Mouse (Mus musculus) intestine, embryonic 16.5 days (tissue): ENCODE data around the gene Gm2000. TPM values are rescaled to one million over a fixed set of nuclear protein-coding genes. Genes with fewer than 3 reads are reported as not detected.
"Not testable (repeated sequence)": the region's sequence is repeated elsewhere in the genome, so short reads cannot be mapped to it uniquely, and the experiment has no call there.

Experiments
- ATAC-seq: fragments of 200-750 bp; cut with Nextera tagmentation; 2 replicates; pipeline ENCODE4 v1.8.0; 2017; ENCODE audit warnings: moderate TSS enrichment, moderate library complexity
- H3K27ac ChIP-seq: fragments of 300-500 bp; sonication (generic); 2 replicates; pipeline ENCODE4 v1.5.1; 2014; ENCODE audit warnings: mild to moderate bottlenecking, low read length
- H3K27me3 ChIP-seq: fragments of 300-500 bp; sonication (generic); replicated peaks from 2 replicates; pipeline ENCODE4 v1.6.1; 2014; ENCODE audit warnings: low read length, control low read depth, mixed read lengths; ENCODE audit not compliant: control insufficient read depth, insufficient read depth
- H3K36me3 ChIP-seq: fragments of 300-500 bp; sonication (generic); 2 replicates; pipeline ENCODE4 v1.6.1; 2014; ENCODE audit warnings: low read length, control low read depth; ENCODE audit not compliant: control insufficient read depth, insufficient read depth
- H3K4me1 ChIP-seq: fragments of 300-500 bp; sonication (generic); 2 replicates; pipeline ENCODE4 v1.6.1; 2014; ENCODE audit warnings: low read length, control low read depth, mixed read lengths; ENCODE audit not compliant: control insufficient read depth, insufficient read depth
- H3K4me2 ChIP-seq: fragments of 300-500 bp; sonication (generic); 2 replicates; pipeline ENCODE4 v1.6.1; 2014; ENCODE audit warnings: low read depth, low read length, control low read depth
- H3K4me3 ChIP-seq: fragments of 300-500 bp; sonication (generic); 2 replicates; pipeline ENCODE4 v1.5.1; 2014; ENCODE audit warnings: mild to moderate bottlenecking, low read length
- H3K9ac ChIP-seq: fragments of 300-500 bp; sonication (generic); 2 replicates; pipeline ENCODE4 v1.6.1; 2014; ENCODE audit warnings: low read depth, low read length
- H3K9me3 ChIP-seq: fragments of 300-500 bp; sonication (generic); 2 replicates; pipeline ENCODE4 v1.6.1; 2016; ENCODE audit warnings: low read length, control low read depth; ENCODE audit not compliant: control insufficient read depth
- WGBS: fragments of 180-500 bp; shearing (Covaris S2); extraction: QIAGEN DNeasy Blood & Tissue Kit; methylation state at CpG from one replicate; pipeline ENCODE4 v1.1.7; 2014; 5-methylcytosine and 5-hydroxymethylcytosine counted together
- polyA plus RNA-seq: library from polyadenylated mRNA; unstranded; fragments of >200 nt; fragmentation: Nextera tagmentation; extraction: Ambion mirVana; gene quantifications from 2 replicates; pipeline ENCODE4 v1.2.1, GENCODE M21; 2015

The Gm2000 gene
- polyA plus RNA-seq, 1 experiment from 2014 or later: 815 TPM

- Histone ChIP-seq H3K4me3 (no peak overlapping the region), H3K36me3 (no peaks in the 10 kb centered on the region), H3K27me3 (no peaks in the 10 kb centered on the region), H3K4me2 (no peak overlapping the region), H3K27ac (no peak overlapping the region), H3K4me1 (no peaks in the 10 kb centered on the region), H3K9ac (no peak overlapping the region), H3K9me3 (no peaks in the 10 kb centered on the region)
- 67% methylated on average over 3 of the region's 3 CpGs for WGBS
- ATAC-seq: no peak
Observed at GRCm38 (mm10) chr1:156386880-156387279, 21.0 kb downstream of the Gm2000 start.

- WGBS: 88% methylated on average over 4 of the region's 4 CpGs
- Histone ChIP-seq H3K4me2 (no peak overlapping the region), H3K4me3 (no peak overlapping the region), H3K27me3 (no peaks in the 10 kb centered on the region), H3K4me1 (no peaks in the 10 kb centered on the region), H3K9me3 (no peaks in the 10 kb centered on the region), H3K9ac (no peak overlapping the region), H3K36me3 (no peaks in the 10 kb centered on the region), H3K27ac (no peak overlapping the region)
- no peak for ATAC-seq
Observed at GRCm38 (mm10) chr1:156393148-156393547, 27.3 kb downstream of the Gm2000 start.

DNA sequence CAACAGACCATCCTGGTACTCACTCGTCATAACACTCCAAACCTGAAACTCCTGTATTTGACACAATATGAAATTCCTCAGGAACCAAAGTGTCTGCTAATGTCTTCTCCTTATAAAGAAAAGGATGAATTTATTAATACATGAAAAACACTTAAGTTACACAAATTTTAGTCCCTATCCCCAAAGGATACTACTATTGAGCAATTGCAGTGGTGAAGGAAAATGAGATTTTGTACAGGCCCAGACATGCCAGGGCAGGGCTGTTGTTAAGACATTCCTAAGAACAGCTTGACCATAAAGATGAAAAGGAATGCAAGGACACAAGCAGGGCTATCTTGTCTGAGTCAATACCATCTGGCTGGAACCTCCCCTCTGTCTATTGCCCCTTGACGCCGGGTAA is 34.3 kb downstream of the Gm2000 start:
- not testable (repeated sequence) for H3K36me3 ChIP-seq, H3K4me2 ChIP-seq, H3K9ac ChIP-seq, H3K9me3 ChIP-seq, ATAC-seq, H3K27ac ChIP-seq, H3K4me1 ChIP-seq, H3K4me3 ChIP-seq, H3K27me3 ChIP-seq
- WGBS: 63% methylated on average over 3 of the region's 3 CpGs

- Histone ChIP-seq H3K4me3 (no peak overlapping the region), H3K27me3 (no peaks in the 10 kb centered on the region), H3K27ac (no peak overlapping the region), H3K4me2 (no peak overlapping the region), H3K4me1 (no peaks in the 10 kb centered on the region), H3K9me3 (no peaks in the 10 kb centered on the region), H3K9ac (no peak overlapping the region), H3K36me3 (no peaks in the 10 kb centered on the region)
- ATAC-seq: peak; percentile 58
- WGBS: 43% methylated on average over 2 of the region's 2 CpGs
Observed at GRCm38 (mm10) chr1:156402491-156402890, 36.7 kb downstream of the Gm2000 start.

DNA sequence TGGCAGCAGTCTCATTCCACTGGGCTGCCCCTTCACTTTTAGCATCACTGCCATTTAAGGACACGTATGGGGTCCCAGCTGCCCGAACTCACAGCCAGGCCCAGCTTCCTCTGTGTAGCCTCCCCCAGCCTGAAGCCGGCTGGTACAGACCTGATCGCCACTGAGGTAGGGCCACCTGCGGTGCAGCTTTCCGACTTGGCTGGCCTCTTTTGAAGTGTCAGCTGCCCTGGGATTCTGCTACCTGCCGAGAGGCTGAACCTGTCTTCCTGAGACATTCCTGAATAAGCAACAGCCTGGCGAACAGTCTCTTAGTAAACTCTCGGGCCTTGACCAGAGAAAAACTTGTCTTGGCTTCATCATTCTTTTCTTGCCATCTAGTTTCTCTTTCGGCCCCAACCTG is 37.4 kb downstream of the Gm2000 start:
- Histone ChIP-seq H3K27ac (no peak overlapping the region), H3K9ac (no peak overlapping the region), H3K4me1 (no peaks in the 10 kb centered on the region), H3K27me3 (no peaks in the 10 kb centered on the region), H3K9me3 (no peaks in the 10 kb centered on the region), H3K4me3 (no peak overlapping the region), H3K4me2 (no peak overlapping the region), H3K36me3 (no peaks in the 10 kb centered on the region)
- ATAC-seq: no peak
- WGBS: 67% methylated on average over 10 of the region's 10 CpGs

DNA sequence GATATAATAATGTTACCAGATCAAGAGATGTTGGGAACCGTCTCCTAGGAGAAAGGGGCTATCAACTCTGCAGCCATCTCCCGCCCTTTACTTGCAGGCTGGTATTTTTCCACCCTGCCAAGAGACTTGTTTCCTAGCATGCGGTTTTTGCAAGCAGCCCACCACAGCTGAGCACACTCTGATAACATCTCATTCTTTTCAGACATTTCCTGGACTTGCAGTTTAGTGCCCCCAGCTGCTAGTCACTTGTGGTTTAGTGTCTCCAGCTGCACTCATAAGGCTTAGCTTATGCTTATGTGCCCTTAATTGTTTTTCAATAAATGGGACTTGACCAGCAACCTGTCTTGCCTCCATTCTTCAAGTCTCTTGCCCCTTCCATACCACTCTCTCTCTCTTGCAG is 42.2 kb downstream of the Gm2000 start:
- H3K27me3 ChIP-seq: no peaks in the 10 kb centered on the region
- H3K9me3 ChIP-seq: no peaks in the 10 kb centered on the region
- H3K9ac ChIP-seq: no peak overlapping the region
- no peaks in the 10 kb centered on the region for H3K36me3 ChIP-seq
- no peaks in the 10 kb centered on the region for H3K4me1 ChIP-seq
- no peak overlapping the region for H3K4me3 ChIP-seq
- WGBS: 59% methylated on average over 3 of the region's 3 CpGs
- no peak overlapping the region for H3K27ac ChIP-seq
- no peak overlapping the region for H3K4me2 ChIP-seq
- no peak for ATAC-seq

- H3K4me1 ChIP-seq: no peaks in the 10 kb centered on the region
Observed at GRCm38 (mm10) chr1:156408521-156408920, 42.7 kb downstream of the Gm2000 start.

More at GRCm38 (mm10) chr1:156408521-156408920, 42.7 kb downstream of the Gm2000 start:
- 72% methylated on average over 4 of the region's 4 CpGs for WGBS
- H3K27ac ChIP-seq: no peak overlapping the region
- H3K27me3 ChIP-seq: no peaks in the 10 kb centered on the region
- H3K9ac ChIP-seq: no peak overlapping the region
- no peak for ATAC-seq
- no peaks in the 10 kb centered on the region for H3K36me3 ChIP-seq
- H3K9me3 ChIP-seq: no peaks in the 10 kb centered on the region
- H3K4me3 ChIP-seq: no peak overlapping the region
- no peak overlapping the region for H3K4me2 ChIP-seq

Other genes with a start within 250 kb of the Gm2000 start
- gene Fam163a, start 161.0 kb upstream of the Gm2000 start, polyA plus RNA-seq: 4.3 and 4.4 TPM in 2 replicates
- 0.35 and 0.66 TPM in 2 replicates for gene Tdrd5, start 62.4 kb upstream of the Gm2000 start, polyA plus RNA-seq
- gene Nphs2, start 55.3 kb upstream of the Gm2000 start, polyA plus RNA-seq: not detected in 2 replicates
- 0.16 and 0.29 TPM in 2 replicates for gene Axdnd1, start 55.1 kb downstream of the Gm2000 start, polyA plus RNA-seq
- 84.4 and 93.9 TPM in 2 replicates for gene Soat1, start 108.3 kb downstream of the Gm2000 start, polyA plus RNA-seq
- gene Gm10031, start 158.0 kb downstream of the Gm2000 start, polyA plus RNA-seq: 0.26 and 0.48 TPM in 2 replicates
- 2.2 and 2.7 TPM in 2 replicates for gene Abl2, start 192.7 kb downstream of the Gm2000 start, polyA plus RNA-seq